Mouse (Mus musculus): ENCODE measurements around the gene Dnajc22. TPM values are rescaled to one million over a fixed set of nuclear protein-coding genes. Genes with fewer than 3 reads are reported as not detected.

Gene Dnajc22
- total RNA-seq, 2 experiments from 2014 or later, result 0.28 TPM; not detected in 1

DNA sequence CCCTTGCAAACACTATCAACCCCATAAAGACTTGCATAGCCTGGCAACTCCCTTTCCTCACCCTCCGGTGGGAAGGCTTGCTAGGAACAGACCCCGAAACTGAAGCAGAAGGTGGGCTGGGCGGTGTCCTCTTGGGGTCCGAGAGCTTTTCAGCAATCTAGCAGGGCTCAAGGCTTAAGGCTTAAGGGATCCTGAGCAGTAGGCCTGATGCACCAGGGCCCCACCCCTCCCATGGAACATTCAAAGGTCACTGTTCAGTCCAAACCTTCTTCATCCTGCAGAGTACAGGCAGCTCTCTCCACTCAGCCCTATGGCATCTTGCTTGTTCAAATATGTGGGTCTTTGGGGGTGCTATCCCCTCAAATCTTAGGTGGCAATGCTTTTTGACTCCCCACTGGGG is 7.0 kb upstream of the Dnajc22 start:
- no peak for DNase-seq (ENCODE audit: low spot score in 2 of 2)

DNA sequence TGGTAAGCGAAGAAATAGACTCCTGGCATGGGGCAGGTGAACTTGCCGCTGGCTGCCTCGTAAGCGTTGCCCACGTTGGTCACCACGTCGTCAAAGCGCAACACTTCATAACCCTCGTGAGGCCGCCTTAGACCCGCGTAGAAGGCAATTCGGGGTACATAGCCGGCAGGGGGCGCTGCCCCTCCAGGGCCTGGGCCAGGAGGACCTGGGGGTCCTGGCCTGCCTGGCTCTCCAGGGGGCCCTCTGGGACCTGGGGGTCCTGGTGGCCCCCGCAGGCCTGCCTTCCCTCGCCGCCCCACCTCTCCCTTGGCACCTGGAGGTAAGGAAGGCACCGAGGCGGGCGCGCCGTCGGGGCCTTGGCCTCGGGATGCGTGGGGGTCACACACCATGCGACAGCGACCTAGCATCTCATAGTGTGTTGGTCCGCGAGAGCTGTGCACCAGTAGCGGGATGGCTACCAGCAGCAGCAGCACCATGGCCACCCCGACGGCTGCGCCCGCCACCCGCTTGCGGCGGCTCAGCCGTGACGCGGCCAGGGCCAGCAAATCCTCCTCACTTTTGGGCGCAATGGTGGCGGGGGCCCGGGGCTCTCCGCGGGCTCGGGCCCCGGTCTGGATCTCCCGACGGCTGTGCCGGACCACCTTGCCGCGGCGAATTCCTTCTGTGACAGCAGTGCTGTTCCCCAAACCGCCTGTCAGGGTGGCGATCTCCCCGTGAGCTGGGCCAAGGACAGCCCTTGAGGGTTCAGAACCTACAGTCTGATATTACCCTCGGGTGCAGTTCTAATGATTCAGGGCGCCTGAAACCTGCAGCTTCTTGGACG is 5.5 kb upstream of the Dnajc22 start, which contains the start of gene C1ql4:
Gene C1ql4 (minus strand): TSS at position 565 of the 823 bp plus-strand sequence.
- no peak for DNase-seq (ENCODE audit: low spot score in 2 of 2)

DNA sequence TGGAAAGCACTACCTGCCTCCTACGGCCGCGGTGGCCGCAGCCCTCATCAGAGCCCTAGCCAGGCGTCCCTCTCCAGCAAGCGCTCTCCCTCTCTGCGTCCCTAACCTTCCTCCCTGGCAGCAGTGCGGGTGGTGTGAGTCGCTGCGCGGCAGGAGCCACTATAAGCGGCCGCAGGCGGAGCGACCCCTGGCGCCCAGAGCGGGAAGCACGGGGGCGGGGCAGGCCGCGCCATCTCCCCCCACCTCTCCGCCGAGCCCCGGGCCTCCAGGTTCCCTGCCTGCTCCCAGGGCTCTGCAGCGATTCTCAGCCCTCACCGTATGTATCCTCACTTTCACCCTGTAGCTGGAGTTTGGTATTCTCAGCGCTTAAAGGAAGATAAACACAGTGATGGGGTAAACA is 4.7 kb upstream of the Dnajc22 start:
- peak in 1 of 2 experiments; percentile 29 for DNase-seq (ENCODE audit: low spot score in 2 of 2)

DNA sequence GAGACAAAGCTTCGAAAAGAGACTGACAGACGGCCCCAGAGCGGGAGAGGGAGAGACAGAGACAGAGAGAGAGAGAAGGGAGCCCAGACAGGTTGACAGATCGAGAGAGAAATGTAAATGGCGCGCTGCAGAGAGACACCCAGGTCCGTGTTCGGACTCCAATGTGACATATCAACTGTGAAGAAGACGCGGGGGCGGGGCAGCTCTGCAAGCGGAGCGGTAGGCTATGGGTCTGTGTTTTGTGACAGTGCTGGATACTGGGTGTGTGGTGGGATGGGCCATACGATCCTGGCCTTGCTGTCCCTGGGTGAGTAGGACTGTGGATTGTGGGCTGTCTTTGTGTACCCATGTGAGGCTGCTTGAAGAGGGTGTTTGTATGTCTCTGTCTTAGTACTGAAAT is 3.9 kb upstream of the Dnajc22 start:
- DNase-seq (ENCODE audit: low spot score in 2 of 2), result no peak

- peak; percentile 23 to 31 for DNase-seq (ENCODE audit: low spot score in 2 of 2)
These were observed 605 bp downstream of the Dnajc22 start for GRCm38 (mm10) chr15:99093291-99094258.

- peak in 1 of 2 experiments; percentile 43 for DNase-seq (ENCODE audit: low spot score in 2 of 2)
These were observed 1.8 kb downstream of the Dnajc22 start for GRCm38 (mm10) chr15:99094631-99095270.

- no peak for DNase-seq (ENCODE audit: low spot score in 2 of 2)
These were observed 2.4 kb downstream of the Dnajc22 start for GRCm38 (mm10) chr15:99095356-99095755.

DNA sequence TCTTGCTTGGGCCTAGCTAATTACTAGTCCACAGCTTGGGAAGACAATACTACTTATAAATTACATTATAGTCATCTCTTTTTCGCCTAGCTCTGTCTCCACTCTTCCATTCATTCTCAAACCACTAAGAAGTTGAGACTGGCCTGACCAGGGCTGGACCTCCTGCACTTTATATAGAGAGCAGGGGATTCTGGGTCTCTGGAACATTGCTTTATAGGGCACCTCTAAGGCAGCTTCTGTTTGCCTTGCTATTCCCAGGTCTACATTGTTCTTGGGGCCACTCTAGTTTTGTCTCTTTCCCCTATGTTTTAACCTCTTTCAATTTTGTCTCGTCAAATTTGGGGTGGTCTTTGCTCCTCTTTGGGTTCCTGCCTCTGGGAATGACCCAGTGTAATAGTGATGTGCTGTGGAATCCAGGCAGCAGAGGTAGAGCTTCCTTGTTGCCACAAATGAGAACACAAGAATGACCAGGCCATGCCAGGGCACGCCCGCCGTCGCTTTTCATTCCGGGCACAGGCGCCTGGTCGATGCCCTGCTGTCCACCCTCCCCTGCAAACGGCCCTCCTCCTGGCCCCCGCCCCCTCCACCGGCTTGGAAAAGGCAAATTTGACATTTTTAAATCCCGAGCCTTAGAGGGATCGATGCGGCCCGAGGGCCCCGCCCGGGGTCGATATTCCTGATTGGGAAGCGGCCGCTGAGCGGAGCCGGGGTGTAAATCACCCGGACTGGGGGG is 3.3 kb downstream of the Dnajc22 start:
- no peak for DNase-seq (ENCODE audit: low spot score in 2 of 2)

DNA sequence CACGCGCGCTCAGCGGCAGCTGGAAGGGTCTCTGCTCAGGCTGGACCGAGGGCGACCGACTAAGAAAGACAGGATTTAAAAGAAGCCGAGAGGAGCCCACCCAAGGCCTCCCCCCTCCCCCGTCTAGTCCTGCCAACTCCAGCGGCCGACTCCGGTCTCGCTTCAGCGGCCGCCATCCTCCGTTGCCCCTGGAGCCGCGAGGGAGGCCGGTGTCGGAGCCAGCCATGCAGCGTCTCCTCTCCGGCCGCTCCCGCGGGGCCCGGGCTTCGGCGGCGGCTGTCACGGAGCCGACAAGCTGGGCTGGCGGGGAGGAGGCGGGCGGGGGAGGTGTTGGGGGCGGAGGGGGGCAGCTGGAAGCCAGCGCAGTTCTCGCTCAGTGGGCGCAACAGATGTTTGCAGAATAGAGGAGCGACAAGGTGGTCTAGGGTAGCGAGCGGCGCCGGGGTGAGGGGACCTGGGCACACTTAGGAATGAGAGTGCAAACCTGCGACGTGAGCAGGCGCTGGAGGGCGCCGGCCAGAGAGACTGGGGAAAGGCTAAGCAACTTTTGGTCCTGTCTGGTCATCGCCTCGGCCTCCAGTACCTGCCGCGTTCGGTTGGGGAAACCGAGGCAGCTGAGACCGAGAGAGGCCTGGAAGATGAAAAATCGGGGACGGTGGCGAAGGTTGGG is 4.0 kb downstream of the Dnajc22 start:
- DNase-seq (ENCODE audit: low spot score in 2 of 2), result no peak

DNA sequence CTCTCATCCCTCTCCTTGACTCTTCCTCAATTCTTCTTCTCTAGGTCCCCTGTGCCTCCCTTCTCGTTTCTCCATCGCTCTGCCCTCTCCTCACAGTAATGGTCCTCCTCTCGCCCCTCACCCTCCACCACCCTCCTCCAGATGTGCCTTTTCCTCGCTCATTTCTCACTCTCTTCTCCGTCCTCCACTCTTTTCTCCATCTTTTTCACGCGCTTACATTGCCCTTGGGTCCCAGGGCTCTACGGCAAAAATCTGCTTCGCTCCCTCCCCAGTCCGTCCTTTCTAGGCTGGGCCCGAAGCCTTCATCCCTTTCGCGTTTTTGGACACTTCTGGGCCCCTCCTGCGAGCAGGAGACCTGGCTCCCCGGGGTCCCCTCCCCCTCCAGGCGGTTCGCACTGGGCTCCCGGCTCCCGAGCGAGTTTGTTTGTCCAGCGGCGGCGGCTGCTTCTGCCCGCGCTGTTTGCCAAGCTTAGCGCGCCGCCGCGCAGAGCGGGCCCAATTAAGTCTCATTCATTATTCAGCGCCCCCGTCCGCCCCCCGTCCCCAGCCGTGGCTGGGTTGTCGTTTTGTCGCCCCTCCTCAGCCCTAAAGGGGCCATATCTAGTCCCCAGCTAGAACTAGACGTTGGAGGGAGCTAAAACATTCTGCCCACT is 5.0 kb downstream of the Dnajc22 start:
- no peak for DNase-seq (ENCODE audit: low spot score in 2 of 2)

GRCm38 (mm10) chr15:99098493-99098861 is 5.5 kb downstream of the Dnajc22 start:
- DNase-seq (ENCODE audit: low spot score in 2 of 2), result no peak

DNA sequence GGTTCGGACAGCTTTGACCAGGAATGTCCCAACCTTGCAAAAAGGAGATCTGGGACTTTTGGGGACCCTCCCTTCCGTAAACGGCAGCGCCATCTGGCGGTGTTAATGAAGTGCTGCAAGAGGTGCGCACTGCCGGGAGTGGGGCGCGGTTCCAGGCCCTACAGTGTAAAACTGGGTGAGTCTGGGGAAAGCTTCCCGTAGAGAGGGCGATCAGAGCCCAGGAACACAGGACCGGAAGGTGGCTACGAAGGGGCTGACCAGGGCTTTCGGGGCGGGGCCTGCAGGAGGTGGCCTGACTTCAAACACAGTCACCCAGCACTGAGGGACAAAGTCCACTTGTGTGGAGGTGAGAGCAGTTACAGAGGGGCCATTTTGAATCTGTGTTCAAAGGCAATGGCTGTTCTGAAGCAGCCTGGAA is 6.2 kb downstream of the Dnajc22 start:
- peak; percentile 39 to 52 for DNase-seq (ENCODE audit: low spot score in 2 of 2)

GRCm38 (mm10) chr15:99099984-99100383 is 7.0 kb downstream of the Dnajc22 start:
- DNase-seq (ENCODE audit: low spot score in 2 of 2), result no peak

- DNase-seq (ENCODE audit: low spot score in 2 of 2), result no peak
These were observed 12.3 kb downstream of the Dnajc22 start for GRCm38 (mm10) chr15:99105238-99105637.

DNA sequence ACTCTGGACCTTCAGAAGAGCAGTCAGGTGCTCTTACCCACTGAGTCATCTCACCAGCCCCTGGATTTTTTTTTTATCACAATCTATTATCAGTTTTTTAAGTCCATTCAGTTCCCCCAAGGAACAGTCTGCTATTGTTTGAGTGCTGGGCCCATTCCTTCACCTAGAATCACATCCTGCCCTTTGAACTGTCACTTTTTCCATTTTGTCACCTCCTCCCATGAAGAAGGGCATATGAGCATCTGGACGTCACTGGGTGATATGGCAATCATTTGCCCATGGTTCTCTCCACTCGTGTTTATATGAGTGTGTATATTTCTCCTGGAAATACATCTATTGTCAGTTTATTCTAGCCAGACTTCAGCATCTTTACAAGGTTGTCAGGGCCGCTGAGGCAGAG is 14.9 kb downstream of the Dnajc22 start:
- no peak for DNase-seq (ENCODE audit: low spot score in 2 of 2)

DNA sequence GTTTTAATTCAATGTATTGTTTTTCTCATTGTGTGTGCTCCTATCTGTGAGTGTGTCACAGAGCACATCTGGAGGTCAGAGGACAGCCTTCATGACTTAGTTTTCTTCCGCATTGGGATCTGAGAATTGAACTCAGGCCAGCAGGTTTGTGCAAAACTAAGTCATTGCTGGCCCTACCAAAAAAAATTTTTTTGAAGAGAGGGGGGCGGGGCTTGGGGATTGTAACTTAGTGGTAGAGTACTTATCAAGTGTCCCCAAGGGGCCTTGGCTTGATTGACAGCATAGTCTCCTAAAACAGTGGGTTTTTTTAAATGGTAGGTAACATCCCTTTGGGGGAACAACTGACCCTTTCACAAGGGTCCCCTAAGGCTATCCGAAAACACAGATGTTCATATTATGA is 18.2 kb downstream of the Dnajc22 start:
- no peak for DNase-seq (ENCODE audit: low spot score in 2 of 2)

DNA sequence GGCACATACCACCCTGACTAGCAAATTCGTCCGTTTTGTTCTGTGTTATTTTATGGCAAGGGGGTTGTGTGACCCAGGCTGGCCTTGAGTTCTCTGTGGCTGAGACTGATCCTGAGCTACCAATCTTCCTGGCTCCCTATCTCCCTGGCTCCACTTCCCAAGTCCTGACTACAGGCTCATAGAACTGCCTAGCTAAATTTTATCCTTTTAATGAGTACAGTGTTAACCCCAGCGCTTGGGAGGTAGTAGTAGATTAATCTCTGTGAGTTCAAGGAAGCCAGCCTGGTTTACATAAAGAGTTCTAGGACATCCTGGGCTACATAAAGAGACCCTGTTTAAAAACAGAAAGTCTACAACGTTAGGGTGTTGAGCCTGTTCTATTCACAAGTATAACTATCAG is 18.8 kb downstream of the Dnajc22 start:
- DNase-seq (ENCODE audit: low spot score in 2 of 2), result no peak

- DNase-seq (ENCODE audit: low spot score in 2 of 2), result no peak
These were observed 19.9 kb downstream of the Dnajc22 start for GRCm38 (mm10) chr15:99112843-99113395.

DNA sequence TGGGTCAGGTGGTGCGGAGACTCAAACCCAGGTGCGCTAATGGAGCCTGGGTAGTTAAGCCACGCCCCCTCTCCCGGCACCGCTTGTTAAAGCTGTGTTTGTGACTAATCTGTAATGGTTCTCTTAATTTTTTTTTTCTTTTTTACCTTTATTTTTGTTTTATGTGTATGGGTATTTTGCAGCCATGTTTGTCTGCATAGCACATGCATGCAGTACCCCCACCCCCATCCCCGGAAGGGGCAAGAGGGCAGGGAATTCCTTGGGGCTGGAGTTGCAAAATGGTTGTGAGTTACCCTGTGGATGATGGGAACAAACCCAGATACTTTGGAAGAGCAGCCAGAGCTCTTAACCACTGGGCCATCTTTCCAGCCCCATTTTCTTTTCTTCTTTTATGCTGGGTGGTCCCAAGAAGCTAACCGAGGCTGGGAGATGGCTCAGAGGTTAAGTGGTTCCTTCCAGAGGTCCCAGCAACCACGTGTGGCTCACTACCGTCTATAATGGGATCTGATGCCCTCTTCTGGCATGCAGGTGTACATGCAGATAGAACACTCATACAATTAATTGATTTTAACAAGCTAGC is 20.5 kb downstream of the Dnajc22 start:
- no peak for DNase-seq (ENCODE audit: low spot score in 2 of 2)

All from layer of hippocampus, postnatal 14 days (tissue).